Mouse (Mus musculus) hindbrain, embryonic 14.5 days (tissue): Measurements from ENCODE around the gene Tefm. TPM values are rescaled to one million over a fixed set of nuclear protein-coding genes. Genes with fewer than 3 reads are reported as not detected.

Experiments used
- ATAC-seq: fragments of 200-750 bp; cut with Nextera tagmentation; 2 replicates; pipeline ENCODE4 v1.8.0; 2017; ENCODE audit warnings: moderate number of reproducible peaks, mild to moderate bottlenecking, moderate TSS enrichment, moderate library complexity; ENCODE audit not compliant: low FRiP score
- DNase-seq: peaks from one replicate; pipeline ENCODE4 v3.0.0-alpha.2; 2015; ENCODE audit warnings: low spot score
- H3K27ac ChIP-seq: fragments of 300-500 bp; sonication (generic); 2 replicates; pipeline ENCODE4 v1.5.1; 2014; ENCODE audit warnings: mild to moderate bottlenecking, moderate library complexity
- H3K27me3 ChIP-seq: fragments of 300-500 bp; sonication (generic); 2 replicates; pipeline ENCODE4 v1.6.1; 2014; ENCODE audit warnings: mild to moderate bottlenecking, low read length, mixed read lengths; ENCODE audit not compliant: control insufficient read depth, insufficient read depth
- H3K36me3 ChIP-seq: fragments of 300-500 bp; sonication (generic); replicated peaks from 2 replicates; pipeline ENCODE4 v1.6.1; 2014; ENCODE audit not compliant: control insufficient read depth, insufficient read depth
- H3K4me1 ChIP-seq: fragments of 300-500 bp; sonication (generic); replicated peaks from 2 replicates; pipeline ENCODE4 v1.6.1; 2014; ENCODE audit warnings: antibody characterized with exemption, low read length, mixed read lengths; ENCODE audit not compliant: control insufficient read depth, insufficient read depth
- H3K4me2 ChIP-seq: fragments of 300-500 bp; sonication (generic); replicated peaks from 2 replicates; pipeline ENCODE4 v1.6.1; 2014; ENCODE audit warnings: mild to moderate bottlenecking, moderate library complexity
- H3K4me3 ChIP-seq: fragments of 300-500 bp; sonication (generic); replicated peaks from 2 replicates; pipeline ENCODE4 v1.5.1; 2014; ENCODE audit warnings: mild to moderate bottlenecking, low read length
- H3K9ac ChIP-seq: fragments of 300-500 bp; sonication (generic); 2 replicates; pipeline ENCODE4 v1.6.1; 2014
- H3K9me3 ChIP-seq: fragments of 300-500 bp; sonication (generic); 2 replicates; pipeline ENCODE4 v1.6.1; 2016; ENCODE audit warnings: low read length; ENCODE audit not compliant: control insufficient read depth
- WGBS: fragments of 180-500 bp; shearing (Covaris S2); extraction: QIAGEN DNeasy Blood & Tissue Kit; methylation state at CpG from one replicate; pipeline ENCODE4 v1.1.7; 2014; 5-methylcytosine and 5-hydroxymethylcytosine counted together
- polyA plus RNA-seq: library from polyadenylated mRNA; unstranded; fragments of >200 nt; fragmentation: Nextera tagmentation; extraction: Ambion mirVana; gene quantifications from 2 replicates; pipeline ENCODE4 v1.2.1, GENCODE M21; 2014

Tefm gene
- polyA plus RNA-seq, 1 experiment from 2014 or later = 24.3 TPM

- H3K4me1 ChIP-seq = no peaks in the 10 kb centered on the region
- H3K36me3 ChIP-seq = no peaks in the 10 kb centered on the region
- H3K9ac ChIP-seq = no peak overlapping the region
- WGBS = 80% methylated on average over 11 of the region's 11 CpGs
- no peak overlapping the region for H3K4me2 ChIP-seq
- H3K27me3 ChIP-seq = no peaks in the 10 kb centered on the region; the same call in 1 of the 2 replicates
- no peak overlapping the region for H3K4me3 ChIP-seq
- ATAC-seq (no peak), DNase-seq (no peak)
- no peak overlapping the region for H3K27ac ChIP-seq
- H3K9me3 ChIP-seq = no peaks in the 10 kb centered on the region
Observed at GRCm38 (mm10) chr11:80176911-80177895, 35.2 kb upstream of the Tefm start.

DNA sequence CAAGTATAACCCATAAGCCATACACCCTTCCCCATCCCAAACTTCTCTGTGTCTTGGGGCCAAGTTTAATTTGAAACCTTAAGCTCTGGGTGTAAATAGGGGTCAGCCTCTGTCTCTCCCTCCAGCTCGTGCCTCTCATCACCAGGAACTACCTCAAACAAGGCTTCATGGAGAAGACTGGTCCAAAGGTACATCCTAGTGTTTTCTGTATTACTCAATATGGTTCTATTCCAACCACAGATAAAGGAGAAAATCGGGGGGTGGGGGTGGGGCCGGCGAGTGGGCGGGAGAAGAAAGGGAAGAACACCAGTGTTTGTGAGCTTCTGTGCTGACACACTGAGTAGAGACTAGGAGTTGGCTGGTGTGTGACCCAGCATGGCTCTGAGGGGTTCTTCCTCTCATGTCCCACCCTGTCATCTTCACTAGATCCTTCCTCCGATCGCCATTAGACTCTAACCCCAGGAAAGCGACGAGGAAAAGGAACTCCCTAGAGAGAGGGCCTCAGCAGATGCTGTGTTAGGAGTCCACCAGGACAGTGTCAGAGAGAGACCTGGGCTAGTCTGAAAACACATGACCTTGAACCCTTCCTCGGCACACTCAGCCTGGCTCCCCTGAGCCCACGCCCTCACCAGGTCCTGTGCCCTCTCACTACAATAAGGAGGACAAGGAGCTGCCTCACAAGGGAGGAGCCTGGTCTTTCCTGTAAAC, 32.1 kb upstream of the Tefm start:
- Histone ChIP-seq H3K4me2 (no peak overlapping the region), H3K27me3 (no peaks in the 10 kb centered on the region; the same call in 1 of the 2 replicates), H3K4me1 (no peaks in the 10 kb centered on the region), H3K4me3 (no peak overlapping the region), H3K9me3 (no peaks in the 10 kb centered on the region), H3K27ac (no peak overlapping the region), H3K9ac (no peak overlapping the region), H3K36me3 (no peaks in the 10 kb centered on the region)
- DNase-seq (no peak), ATAC-seq (no peak)
- WGBS = 85% methylated on average over 11 of the region's 11 CpGs

- no peak overlapping the region for H3K27ac ChIP-seq
- H3K4me2 ChIP-seq = no peak overlapping the region
- no peak for DNase-seq
- WGBS = 71% methylated on average over 4 of the region's 4 CpGs
- ATAC-seq = no peak
- no peaks in the 10 kb centered on the region; the same call in 1 of the 2 replicates for H3K27me3 ChIP-seq
- H3K9me3 ChIP-seq = no peaks in the 10 kb centered on the region
- no peaks in the 10 kb centered on the region for H3K36me3 ChIP-seq
- H3K4me3 ChIP-seq = no peak overlapping the region
- H3K9ac ChIP-seq = no peak overlapping the region
- H3K4me1 ChIP-seq = no peaks in the 10 kb centered on the region
Observed at GRCm38 (mm10) chr11:80171884-80172283, 29.9 kb upstream of the Tefm start.

GRCm38 (mm10) chr11:80170351-80170750, 28.4 kb upstream of the Tefm start:
- DNase-seq (no peak), ATAC-seq (no peak)
- WGBS = 82% methylated on average over 5 of the region's 5 CpGs
- Histone ChIP-seq H3K4me2 (no peak overlapping the region), H3K4me3 (no peak overlapping the region), H3K36me3 (no peaks in the 10 kb centered on the region), H3K9ac (no peak overlapping the region), H3K27me3 (no peaks in the 10 kb centered on the region), H3K9me3 (no peaks in the 10 kb centered on the region), H3K27ac (no peak overlapping the region), H3K4me1 (no peaks in the 10 kb centered on the region)

DNA sequence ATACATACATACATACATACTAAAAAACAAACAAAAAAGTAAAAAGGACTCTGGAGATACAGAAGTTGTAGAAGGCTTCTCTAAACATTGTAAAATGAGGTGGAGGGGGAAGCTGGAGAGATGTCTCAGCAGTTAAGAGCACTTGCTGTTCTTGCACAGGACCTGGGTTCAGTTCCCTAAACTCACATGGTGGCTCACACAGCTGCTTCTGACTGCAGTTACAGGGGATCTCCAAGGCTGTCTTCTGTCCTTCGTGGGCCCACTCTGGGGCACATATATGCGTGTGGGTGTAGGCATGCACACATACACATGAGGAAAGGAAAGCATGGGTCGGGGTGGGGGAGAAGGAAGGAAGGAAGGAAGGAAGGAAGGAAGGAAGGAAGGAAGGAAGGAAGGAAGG, 27.7 kb upstream of the Tefm start:
- DNase-seq (no peak), ATAC-seq (no peak)
- 93% methylated on average over 3 of the region's 3 CpGs for WGBS
- H3K27ac ChIP-seq = no peak overlapping the region
- H3K9ac ChIP-seq = no peak overlapping the region
- no peak overlapping the region for H3K4me2 ChIP-seq
- no peaks in the 10 kb centered on the region for H3K27me3 ChIP-seq
- no peaks in the 10 kb centered on the region for H3K4me1 ChIP-seq
- no peaks in the 10 kb centered on the region for H3K9me3 ChIP-seq
- H3K4me3 ChIP-seq = no peak overlapping the region
- H3K36me3 ChIP-seq = no peaks in the 10 kb centered on the region

- Histone ChIP-seq H3K36me3 (no peaks in the 10 kb centered on the region), H3K4me1 (no peaks in the 10 kb centered on the region), H3K9me3 (no peaks in the 10 kb centered on the region), H3K4me3 (no peak overlapping the region), H3K27me3 (no peaks in the 10 kb centered on the region), H3K27ac (no peak overlapping the region), H3K4me2 (no peak overlapping the region), H3K9ac (no peak overlapping the region)
- DNase-seq (no peak), ATAC-seq (no peak)
- 86% methylated on average over 4 of the region's 4 CpGs for WGBS
Observed at GRCm38 (mm10) chr11:80168611-80169249, 26.8 kb upstream of the Tefm start.

DNA sequence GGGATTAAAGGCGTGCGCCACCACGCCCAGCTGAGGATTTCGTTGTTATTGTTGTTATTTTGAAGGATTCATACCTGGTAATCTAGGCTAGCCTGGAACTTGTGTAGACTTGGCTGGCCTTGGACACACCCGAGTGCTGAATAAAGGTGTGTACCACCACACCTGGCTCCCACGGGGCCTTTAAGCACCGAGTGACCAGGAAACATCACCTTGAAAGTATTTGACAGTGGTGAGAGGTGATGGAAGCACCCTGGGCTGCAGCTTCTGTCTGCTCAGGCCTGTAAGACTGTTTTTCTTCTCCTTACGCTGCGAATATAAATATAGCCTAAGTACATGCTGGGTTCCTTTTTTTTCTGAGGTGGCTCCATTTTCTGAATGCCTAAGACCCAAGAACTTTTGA, 26.1 kb upstream of the Tefm start:
- H3K4me2 ChIP-seq = no peak overlapping the region
- H3K4me3 ChIP-seq = no peak overlapping the region
- no peaks in the 10 kb centered on the region for H3K36me3 ChIP-seq
- H3K9ac ChIP-seq = no peak overlapping the region
- no peaks in the 10 kb centered on the region for H3K27me3 ChIP-seq
- DNase-seq (no peak), ATAC-seq (no peak)
- H3K9me3 ChIP-seq = no peaks in the 10 kb centered on the region
- WGBS = 92% methylated on average over 9 of the region's 9 CpGs
- H3K27ac ChIP-seq = no peak overlapping the region
- no peaks in the 10 kb centered on the region for H3K4me1 ChIP-seq

GRCm38 (mm10) chr11:80164224-80164623, 22.2 kb upstream of the Tefm start:
- H3K4me3 ChIP-seq = no peak overlapping the region
- H3K27ac ChIP-seq = no peak overlapping the region
- H3K9me3 ChIP-seq = no peaks in the 10 kb centered on the region
- ATAC-seq (no peak), DNase-seq (no peak)
- no peaks in the 10 kb centered on the region for H3K27me3 ChIP-seq
- WGBS = 44% methylated on average over 2 of the region's 2 CpGs
- no peaks in the 10 kb centered on the region for H3K36me3 ChIP-seq
- no peak overlapping the region for H3K4me2 ChIP-seq
- H3K4me1 ChIP-seq = no peaks in the 10 kb centered on the region
- H3K9ac ChIP-seq = no peak overlapping the region
